Mouse (Mus musculus): Measurements from ENCODE around the gene Fcer2a. TPM values are rescaled to one million over a fixed set of nuclear protein-coding genes. Genes with fewer than 3 reads are reported as not detected.

The Fcer2a gene
- polyA plus RNA-seq, 1 experiment from 2014 or later = 0.06 TPM

DNA sequence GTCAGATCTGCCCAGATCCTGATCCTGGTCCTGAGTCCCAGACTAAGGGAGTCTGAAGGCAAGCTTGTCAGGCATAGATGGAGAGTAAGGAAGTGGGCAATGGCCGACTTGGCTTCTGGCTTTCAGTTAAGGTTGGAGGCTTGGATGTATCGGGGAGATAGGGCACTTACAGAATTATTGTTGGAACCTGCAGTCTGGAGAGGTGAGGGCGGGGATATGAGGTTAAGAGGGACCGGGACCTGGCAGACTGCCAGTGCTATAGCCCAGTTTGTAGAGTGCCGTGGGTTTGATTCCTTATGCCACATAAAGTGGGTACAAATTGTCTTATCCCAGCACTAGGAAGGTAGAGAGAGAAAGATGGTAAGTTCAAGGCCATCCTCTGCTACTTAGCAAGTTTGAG is 14.3 kb downstream of the Fcer2a start:
- no peak overlapping the region for H3K9ac ChIP-seq (replicated peaks)
- DNase-seq (no peak), ATAC-seq (no peak)
- WGBS (ENCODE audit: insufficient replicate concordance) = 76% methylated on average over 5 of the region's 5 CpGs
- no peak overlapping the region for H3K4me3 ChIP-seq (ENCODE audit: low read depth, low read length)
- peaks cover 22% of the 10 kb centered on the region for H3K36me3 ChIP-seq (replicated peaks; ENCODE audit: insufficient read depth, low read length)
- H3K4me2 ChIP-seq (ENCODE audit: low read depth, low read length) = no peak overlapping the region
- no peak overlapping the region for H3K27ac ChIP-seq (ENCODE audit: low read depth)
- TF ChIP-seq EP300 (IDR thresholded peaks at IDR 0.05; ENCODE audit: low read depth) = no peak
- no peak for TF ChIP-seq CTCF (IDR thresholded peaks at IDR 0.05; ENCODE audit: low read depth)
- H3K4me1 ChIP-seq (ENCODE audit: insufficient read depth) = peaks cover 16% of the 10 kb centered on the region
- no peaks in the 10 kb centered on the region for H3K9me3 ChIP-seq (ENCODE audit: low read length)
- H3K27me3 ChIP-seq (ENCODE audit: insufficient read depth, low read length) = no peaks in the 10 kb centered on the region

DNA sequence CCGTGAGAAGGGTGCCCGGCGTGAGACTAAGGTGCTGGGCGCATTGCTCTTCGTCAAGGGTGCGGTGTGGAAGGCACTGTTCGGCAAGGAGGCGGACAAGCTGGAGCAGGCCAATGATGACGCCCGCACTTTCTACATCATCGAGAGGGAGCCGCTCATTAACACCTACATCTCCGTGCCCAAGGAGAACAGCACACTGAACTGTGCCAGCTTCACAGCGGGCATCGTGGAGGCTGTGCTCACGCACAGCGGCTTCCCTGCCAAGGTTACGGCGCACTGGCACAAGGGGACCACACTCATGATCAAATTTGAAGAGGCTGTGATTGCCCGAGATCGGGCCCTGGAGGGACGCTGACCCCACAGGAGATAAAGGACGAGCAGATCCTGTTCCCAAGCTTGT is 14.7 kb downstream of the Fcer2a start:
- H3K9ac ChIP-seq (replicated peaks) = no peak overlapping the region
- H3K36me3 ChIP-seq (replicated peaks; ENCODE audit: insufficient read depth, low read length) = peaks cover 22% of the 10 kb centered on the region
- TF ChIP-seq EP300 (IDR thresholded peaks at IDR 0.05; ENCODE audit: low read depth) (no peak), CTCF (IDR thresholded peaks at IDR 0.05; ENCODE audit: low read depth) (no peak)
- WGBS (ENCODE audit: insufficient replicate concordance) = 94% methylated on average over 23 of the region's 23 CpGs
- no peak overlapping the region for H3K4me3 ChIP-seq (ENCODE audit: low read depth, low read length)
- H3K4me2 ChIP-seq (ENCODE audit: low read depth, low read length) = no peak overlapping the region
- DNase-seq = no peak
- H3K9me3 ChIP-seq (ENCODE audit: low read length) = no peaks in the 10 kb centered on the region
- H3K4me1 ChIP-seq (ENCODE audit: insufficient read depth) = peaks cover 16% of the 10 kb centered on the region
- no peak for ATAC-seq
- H3K27me3 ChIP-seq (ENCODE audit: insufficient read depth, low read length) = no peaks in the 10 kb centered on the region
- no peak overlapping the region for H3K27ac ChIP-seq (ENCODE audit: low read depth)

DNA sequence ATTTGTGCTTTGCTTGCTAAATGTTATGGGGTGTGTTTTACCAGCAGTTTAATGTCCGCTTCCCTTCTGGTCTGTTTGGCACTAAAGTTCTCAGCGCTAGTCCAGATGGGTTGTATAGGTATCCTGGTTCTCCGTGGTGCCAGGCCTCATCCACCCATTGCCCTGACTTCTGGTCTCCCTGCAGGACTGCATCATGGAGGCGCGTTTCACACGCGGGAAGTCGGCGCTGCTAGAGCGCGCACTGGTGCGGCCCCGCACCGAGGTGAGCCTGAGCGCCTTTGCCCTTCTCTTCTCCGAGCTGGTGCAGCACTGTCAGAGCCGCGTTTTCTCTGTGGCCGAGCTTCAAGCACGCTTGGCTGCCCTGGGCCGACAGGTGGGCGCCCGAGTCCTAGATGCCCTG is 15.1 kb downstream of the Fcer2a start:
- Histone ChIP-seq H3K9me3 (ENCODE audit: low read length) (no peaks in the 10 kb centered on the region), H3K9ac (replicated peaks) (no peak overlapping the region), H3K4me2 (ENCODE audit: low read depth, low read length) (no peak overlapping the region), H3K4me3 (ENCODE audit: low read depth, low read length) (no peak overlapping the region), H3K36me3 (replicated peaks; ENCODE audit: insufficient read depth, low read length) (peaks cover 22% of the 10 kb centered on the region), H3K27me3 (ENCODE audit: insufficient read depth, low read length) (no peaks in the 10 kb centered on the region), H3K27ac (ENCODE audit: low read depth) (no peak overlapping the region), H3K4me1 (ENCODE audit: insufficient read depth) (peaks cover 16% of the 10 kb centered on the region)
- no peak for TF ChIP-seq CTCF (IDR thresholded peaks at IDR 0.05; ENCODE audit: low read depth)
- no peak for TF ChIP-seq EP300 (IDR thresholded peaks at IDR 0.05; ENCODE audit: low read depth)
- DNase-seq (no peak), ATAC-seq (no peak)
- WGBS (ENCODE audit: insufficient replicate concordance) = 91% methylated on average over 23 of the region's 23 CpGs

DNA sequence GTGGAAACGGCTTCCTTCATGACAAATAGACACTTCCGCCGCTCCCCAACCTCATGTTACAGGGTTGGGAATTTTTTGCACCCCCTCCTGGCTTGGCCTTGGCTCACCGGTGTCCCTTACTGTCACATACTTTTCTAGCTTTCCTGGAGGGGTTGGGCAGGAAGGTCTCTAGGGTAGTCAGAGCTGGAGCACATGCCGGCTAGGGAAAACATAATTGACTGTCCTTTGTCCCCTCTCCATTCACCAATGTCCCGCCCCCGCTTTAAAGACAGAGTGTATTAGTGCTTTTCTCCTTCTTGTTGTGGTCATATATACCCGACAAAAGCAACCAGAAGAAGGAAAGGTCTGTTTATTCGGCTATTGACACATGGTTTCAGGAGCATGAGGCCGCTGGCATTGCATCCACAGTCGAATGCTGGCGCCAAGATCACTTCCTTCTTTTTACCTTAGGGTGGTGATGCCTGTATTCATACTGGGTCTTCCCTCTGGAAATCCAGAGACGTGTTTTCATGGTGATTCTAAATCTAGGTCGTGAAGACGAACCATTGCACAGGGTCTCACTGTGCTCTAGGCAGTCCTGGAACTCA is 16.9 kb downstream of the Fcer2a start:
- no peak for DNase-seq
- H3K4me1 ChIP-seq (ENCODE audit: insufficient read depth) = peaks cover 19% of the 10 kb centered on the region
- peaks cover 22% of the 10 kb centered on the region for H3K36me3 ChIP-seq (replicated peaks; ENCODE audit: insufficient read depth, low read length)
- under 1% methylated on average over 15 of the region's 15 CpGs for WGBS (ENCODE audit: insufficient replicate concordance)
- ATAC-seq = no peak
- TF ChIP-seq EP300 (IDR thresholded peaks at IDR 0.05; ENCODE audit: low read depth) = no peak
- TF ChIP-seq CTCF (IDR thresholded peaks at IDR 0.05; ENCODE audit: low read depth) = no peak
- peak overlapping the region; percentile 94 for H3K4me3 ChIP-seq (ENCODE audit: low read depth, low read length)
- H3K9ac ChIP-seq (replicated peaks) = peak overlapping the region; percentile 94
- H3K27ac ChIP-seq (ENCODE audit: low read depth) = peak overlapping the region; percentile 97
- peak overlapping the region; percentile 89 for H3K4me2 ChIP-seq (ENCODE audit: low read depth, low read length)
- H3K27me3 ChIP-seq (ENCODE audit: insufficient read depth, low read length) = no peaks in the 10 kb centered on the region
- no peaks in the 10 kb centered on the region for H3K9me3 ChIP-seq (ENCODE audit: low read length)

DNA sequence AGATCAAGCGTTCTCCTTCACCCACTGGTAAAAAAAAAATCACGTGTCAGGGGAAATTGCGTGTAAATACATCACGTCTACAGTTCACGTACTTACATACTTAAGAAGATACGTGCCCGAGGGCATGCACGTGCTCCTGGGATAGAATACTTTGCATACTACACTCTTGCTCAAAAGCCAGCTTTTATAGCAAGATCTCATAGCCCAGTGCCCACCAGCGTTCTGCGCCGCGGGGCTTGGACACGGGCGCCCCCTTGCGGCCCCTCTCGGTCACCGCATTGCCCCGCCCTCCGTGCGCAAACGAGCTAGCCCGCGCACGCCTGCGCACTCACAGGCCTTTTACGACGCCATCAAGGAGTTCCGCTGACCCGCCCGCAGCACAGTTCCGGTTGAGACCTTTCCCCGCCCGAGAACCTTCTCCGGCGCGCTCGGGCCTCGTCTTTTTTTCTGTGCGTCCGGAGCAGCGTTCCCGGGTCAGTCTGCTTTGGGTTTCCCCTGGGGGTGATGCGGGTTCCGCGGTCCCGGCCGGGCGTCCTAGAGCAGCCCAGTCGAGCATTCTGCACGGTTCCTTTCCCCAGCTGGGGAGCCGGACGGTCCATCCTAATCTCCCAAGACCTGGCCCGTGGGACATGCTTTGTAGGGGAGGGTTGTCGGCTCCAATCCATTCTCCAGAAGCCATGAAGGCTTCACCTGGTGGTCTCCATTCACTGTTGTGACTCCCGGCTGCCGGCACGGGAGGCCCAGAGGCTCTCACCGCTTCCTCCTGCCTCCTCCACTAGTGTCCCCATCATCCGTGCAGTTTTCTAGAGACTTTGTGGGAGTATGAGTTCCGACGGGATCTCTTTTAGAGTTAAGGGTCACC is 17.6 kb downstream of the Fcer2a start, which contains the start of gene Trappc5:
Trappc5 (plus strand) TSS at position 169 of the 862 bp plus-strand sequence.
- Histone ChIP-seq H3K9ac (replicated peaks) (peak within 1 kb of the TSS; percentile 94), H3K9me3 (ENCODE audit: low read length) (no peaks in the 10 kb centered on the region), H3K27ac (ENCODE audit: low read depth) (peak within 1 kb of the TSS; percentile 97), H3K4me3 (ENCODE audit: low read depth, low read length) (peak within 1 kb of the TSS; percentile 94), H3K27me3 (ENCODE audit: insufficient read depth, low read length) (no peaks in the 10 kb centered on the region), H3K36me3 (replicated peaks; ENCODE audit: insufficient read depth, low read length) (peaks cover 22% of the 10 kb centered on the region), H3K4me2 (ENCODE audit: low read depth, low read length) (peak within 1 kb of the TSS; percentile 89), H3K4me1 (ENCODE audit: insufficient read depth) (peaks cover 19% of the 10 kb centered on the region)
- peak; percentile 92 for ATAC-seq
- DNase-seq = peak; percentile 94
- TF ChIP-seq EP300 (IDR thresholded peaks at IDR 0.05; ENCODE audit: low read depth) (no peak; the same call in 1 of the 2 replicates), CTCF (IDR thresholded peaks at IDR 0.05; ENCODE audit: low read depth) (peak; percentile 99)
- WGBS (ENCODE audit: insufficient replicate concordance) = 1% methylated on average over 57 of the region's 61 CpGs

DNA sequence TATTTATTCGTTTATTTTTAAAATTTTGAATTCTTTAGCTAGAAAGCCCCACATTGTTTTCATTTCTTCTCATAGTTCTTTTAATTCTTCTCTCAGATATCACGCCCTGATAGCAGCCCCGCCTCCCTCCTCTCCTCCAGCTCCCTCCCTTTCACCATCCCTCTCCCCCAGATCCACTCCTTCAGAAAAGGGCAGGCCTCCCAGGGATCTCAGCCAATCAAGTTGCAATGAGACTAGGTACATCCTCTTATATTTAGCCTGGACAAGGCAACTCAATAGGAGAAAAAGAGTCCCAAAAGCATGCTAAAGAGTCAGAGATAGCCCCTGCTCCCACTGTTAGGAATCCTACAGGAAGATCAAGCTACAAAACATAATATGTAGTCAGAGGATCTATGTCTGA is 19.3 kb downstream of the Fcer2a start:
- Histone ChIP-seq H3K36me3 (replicated peaks; ENCODE audit: insufficient read depth, low read length) (peaks cover 10% of the 10 kb centered on the region), H3K9me3 (ENCODE audit: low read length) (no peaks in the 10 kb centered on the region), H3K27me3 (ENCODE audit: insufficient read depth, low read length) (no peaks in the 10 kb centered on the region), H3K27ac (ENCODE audit: low read depth) (no peak overlapping the region), H3K4me3 (ENCODE audit: low read depth, low read length) (no peak overlapping the region), H3K4me1 (ENCODE audit: insufficient read depth) (peaks cover 19% of the 10 kb centered on the region), H3K9ac (replicated peaks) (no peak overlapping the region), H3K4me2 (ENCODE audit: low read depth, low read length) (no peak overlapping the region)
- 57% methylated on average over 3 of the region's 3 CpGs for WGBS (ENCODE audit: insufficient replicate concordance)
- TF ChIP-seq EP300 (IDR thresholded peaks at IDR 0.05; ENCODE audit: low read depth) (no peak), CTCF (IDR thresholded peaks at IDR 0.05; ENCODE audit: low read depth) (no peak)
- DNase-seq = no peak
- ATAC-seq = no peak

Data from liver, postnatal 0 days (tissue).